10 mouse cellular contexts compared by ENCODE assay signal in genomic region chr19:10947219-10947618, GRCm38 (mm10). TPM values are rescaled to one million over a fixed set of nuclear protein-coding genes. Genes with fewer than 3 reads are reported as not detected.
DNase-seq lines count a peak whose midpoint lies in the region; ATAC-seq and TF ChIP-seq lines count a peak whose summit lies in the region.
"Had no signal": no experiment of that assay in that cellular context is flagged by ENCODE, and none has a peak within 500 bp of the region (broad histone marks: within the 10 kb centered on the region; RNA-seq: fewer than 3 reads in every experiment).

No protein-coding gene starts in this region.

- H3K4me1 ChIP-seq in heart, embryonic 10.5 days, result peaks cover 42% of the 10 kb centered on the region
- peaks cover 8% of the 10 kb centered on the region for H3K4me1 ChIP-seq in heart, adult 2 months (ENCODE audit: control insufficient read depth, insufficient read depth, low read length)
- peaks cover 44% of the 10 kb centered on the region for H3K4me1 ChIP-seq in E14TG2a.4 (replicated peaks; ENCODE audit: low read depth, low read length)
- peaks cover 10% of the 10 kb centered on the region for H3K4me1 ChIP-seq in hindbrain, embryonic 11.5 days (replicated peaks; ENCODE audit: control insufficient read depth, insufficient read depth, low read length)
- H3K4me1 ChIP-seq in megakaryocyte, embryonic 14.5 days, result peaks cover 52% of the 10 kb centered on the region

- ATAC-seq in hindbrain, embryonic 11.5 days (ENCODE audit: low FRiP score), result no peak

- H3K9ac ChIP-seq in heart, adult 2 months (ENCODE audit: low read depth, low read length), result no peak overlapping the region; the same call in 1 of the 2 replicates
- peak overlapping the region; percentile 62; the same call in 1 of the 2 replicates for H3K9ac ChIP-seq in hindbrain, embryonic 11.5 days (ENCODE audit: low read depth, low read length)

- peaks cover 44% of the 10 kb centered on the region for H3K36me3 ChIP-seq in heart, embryonic 10.5 days
- no peaks in the 10 kb centered on the region for H3K36me3 ChIP-seq in heart, adult 2 months (ENCODE audit: control insufficient read depth, insufficient read depth, low read length)
- peaks cover 57% of the 10 kb centered on the region for H3K36me3 ChIP-seq in E14TG2a.4 (ENCODE audit: insufficient read depth, low read length)
- H3K36me3 ChIP-seq in hindbrain, embryonic 11.5 days (ENCODE audit: control insufficient read depth, insufficient read depth, low read length), result no peaks in the 10 kb centered on the region; the same call in 1 of the 2 replicates
- peaks cover 41% of the 10 kb centered on the region for H3K36me3 ChIP-seq in megakaryocyte, embryonic 14.5 days (replicated peaks; ENCODE audit: low read length)

- no peaks in the 10 kb centered on the region for H3K9me3 ChIP-seq in heart, embryonic 10.5 days
- no peaks in the 10 kb centered on the region for H3K9me3 ChIP-seq in E14TG2a.4 (ENCODE audit: low read length)
- H3K9me3 ChIP-seq in hindbrain, embryonic 11.5 days (ENCODE audit: control insufficient read depth, low read length), result no peaks in the 10 kb centered on the region
- H3K9me3 ChIP-seq in megakaryocyte, embryonic 14.5 days, result no peaks in the 10 kb centered on the region

- WGBS in heart, embryonic 10.5 days, result 95% methylated on average over 5 of the region's 5 CpGs
- WGBS in heart, adult 2 months, result 86% methylated on average over 5 of the region's 5 CpGs
- WGBS in hindbrain, embryonic 11.5 days, result 90% methylated on average over 5 of the region's 5 CpGs

- no peaks in the 10 kb centered on the region for H3K79me2 ChIP-seq in heart, adult 2 months (replicated peaks; ENCODE audit: control insufficient read depth, insufficient read depth, low read length)

- H3K27me3 ChIP-seq in heart, embryonic 10.5 days (ENCODE audit: insufficient read depth, poor library complexity, severe bottlenecking), result no peaks in the 10 kb centered on the region
- no peaks in the 10 kb centered on the region for H3K27me3 ChIP-seq in heart, adult 2 months (ENCODE audit: control insufficient read depth, insufficient read depth, low read length)
- no peaks in the 10 kb centered on the region for H3K27me3 ChIP-seq in E14TG2a.4 (ENCODE audit: insufficient read depth, low read length)
- no peaks in the 10 kb centered on the region for H3K27me3 ChIP-seq in hindbrain, embryonic 11.5 days (ENCODE audit: control insufficient read depth, insufficient read depth, low read length)
- peaks cover 5% of the 10 kb centered on the region for H3K27me3 ChIP-seq in megakaryocyte, embryonic 14.5 days (replicated peaks)

- no peak for TF ChIP-seq POLR2A in heart, adult 2 months (IDR thresholded peaks at IDR 0.05; ENCODE audit: insufficient read depth, low read depth, low read length)

- H3K4me2 ChIP-seq in hindbrain, embryonic 11.5 days (replicated peaks; ENCODE audit: low read depth, low read length), result peak overlapping the region; percentile 93

- DNase-seq in heart, embryonic 10.5 days (ENCODE audit: low spot score), result no peak
- no peak for DNase-seq in heart, adult 2 months
- DNase-seq in hindbrain, embryonic 11.5 days (ENCODE audit: low spot score), result no peak
- DNase-seq in frontal cortex, postnatal 10 days (ENCODE audit: low spot score in 2 of 2), result no peak
- DNase-seq in c-Kit-positive CD71-positive TER-119-positive erythroid progenitor cells, embryonic 14.5 days (ENCODE audit: low spot score), result no peak
- no peak for DNase-seq in right cerebral cortex, adult 2 months (ENCODE audit: low spot score in 2 of 2)
- DNase-seq: B cell, adult 2 months had no signal

- intact Hi-C loops in heart, adult 2 months (cut with DNase I), result no loop called here

- H3K4me3 ChIP-seq in heart, embryonic 10.5 days, result peak overlapping the region; percentile 81
- no peak overlapping the region for H3K4me3 ChIP-seq in heart, adult 2 months
- peak overlapping the region; percentile 99 for H3K4me3 ChIP-seq in E14TG2a.4 (replicated peaks; ENCODE audit: low read length)
- H3K4me3 ChIP-seq in hindbrain, embryonic 11.5 days (ENCODE audit: low read depth, low read length), result peak overlapping the region; percentile 67
- peak overlapping the region; percentile 95 for H3K4me3 ChIP-seq in megakaryocyte, embryonic 14.5 days (replicated peaks)

- no peak for TF ChIP-seq EP300 in heart, adult 2 months (IDR thresholded peaks at IDR 0.05; ENCODE audit: insufficient read depth, low read depth, low read length)

- H3K27ac ChIP-seq in heart, embryonic 10.5 days, result no peak overlapping the region
- no peak overlapping the region for H3K27ac ChIP-seq in heart, adult 2 months
- H3K27ac ChIP-seq in hindbrain, embryonic 11.5 days (ENCODE audit: low read depth, low read length), result no peak overlapping the region

- TF ChIP-seq CTCF in heart, adult 2 months (IDR thresholded peaks at IDR 0.05), result no peak
- TF ChIP-seq CTCF in E14TG2a.4 (conservative IDR thresholded peaks at IDR 0.05; ENCODE audit: low read length), result no peak

RNA-seq across cellular contexts. Expression of gene Ccdc86, which starts 1.8 kb away (rescaled TPM):
- 27.2 and 39.6 TPM in 2 replicates for polyA plus RNA-seq in heart, embryonic 10.5 days (2016; fragmentation: Nextera tagmentation; extraction: Ambion mirVana)
- 1 to 10 TPM; 6.9 to 7.1 TPM for total RNA-seq in heart, adult 2 months (2021)
- 3.0 and 3.1 TPM in 2 replicates for polyA plus RNA-seq in heart, adult 2 months (2012; rRNA removed)
- polyA plus RNA-seq in hindbrain, embryonic 11.5 days (2014; fragmentation: Nextera tagmentation; extraction: Ambion mirVana), result 17.5 and 20.1 TPM in 2 replicates
- 25.4 and 33.6 TPM in 2 replicates for polyA plus RNA-seq in megakaryocyte, embryonic 14.5 days (2012; ENCODE audit: insufficient read depth, low replicate concordance)

RNA-seq across cellular contexts. Expression of gene Ptgdr2, which starts 10.3 kb away (rescaled TPM):
- polyA plus RNA-seq in heart, embryonic 10.5 days (2016; fragmentation: Nextera tagmentation; extraction: Ambion mirVana), result 0.19 and 0.30 TPM in 2 replicates
- not detected for total RNA-seq in heart, adult 2 months (2021)
- polyA plus RNA-seq in heart, adult 2 months (2012; rRNA removed), result 0.09 and 0.10 TPM in 2 replicates
- polyA plus RNA-seq in hindbrain, embryonic 11.5 days (2014; fragmentation: Nextera tagmentation; extraction: Ambion mirVana), result 0.10 TPM in 1 of 2 replicates, not detected in the other
- polyA plus RNA-seq in megakaryocyte, embryonic 14.5 days (2012; ENCODE audit: insufficient read depth, low replicate concordance), result not detected in 2 replicates

RNA-seq across cellular contexts. Expression of gene Zp1, which starts 26.8 kb away (rescaled TPM):
- polyA plus RNA-seq in heart, embryonic 10.5 days (2016; fragmentation: Nextera tagmentation; extraction: Ambion mirVana), result not detected in 2 replicates
- not detected for total RNA-seq in heart, adult 2 months (2021)
- not detected in 2 replicates for polyA plus RNA-seq in heart, adult 2 months (2012; rRNA removed)
- not detected in 2 replicates for polyA plus RNA-seq in hindbrain, embryonic 11.5 days (2014; fragmentation: Nextera tagmentation; extraction: Ambion mirVana)
- polyA plus RNA-seq in megakaryocyte, embryonic 14.5 days (2012; ENCODE audit: insufficient read depth, low replicate concordance), result not detected in 2 replicates
- total RNA-seq: layer of hippocampus, postnatal 10 days had no signal

RNA-seq across cellular contexts. Expression of gene Ms4a10, which starts 27.3 kb away (rescaled TPM):
- 0.20 TPM in 1 of 2 replicates, not detected in the other for polyA plus RNA-seq in heart, embryonic 10.5 days (2016; fragmentation: Nextera tagmentation; extraction: Ambion mirVana)
- total RNA-seq in heart, adult 2 months (2021), result not detected
- polyA plus RNA-seq in heart, adult 2 months (2012; rRNA removed), result not detected in 2 replicates
- polyA plus RNA-seq in hindbrain, embryonic 11.5 days (2014; fragmentation: Nextera tagmentation; extraction: Ambion mirVana), result 0.17 TPM in 1 of 2 replicates, not detected in the other
- polyA plus RNA-seq in megakaryocyte, embryonic 14.5 days (2012; ENCODE audit: insufficient read depth, low replicate concordance), result not detected in 2 replicates
- total RNA-seq: layer of hippocampus, postnatal 10 days had no signal

RNA-seq across cellular contexts. Expression of gene Ms4a15, which starts 45.8 kb away (rescaled TPM):
- not detected in 2 replicates for polyA plus RNA-seq in heart, embryonic 10.5 days (2016; fragmentation: Nextera tagmentation; extraction: Ambion mirVana)
- not detected for total RNA-seq in heart, adult 2 months (2021)
- not detected in 2 replicates for polyA plus RNA-seq in heart, adult 2 months (2012; rRNA removed)
- polyA plus RNA-seq in hindbrain, embryonic 11.5 days (2014; fragmentation: Nextera tagmentation; extraction: Ambion mirVana), result not detected in 2 replicates
- not detected in 2 replicates for polyA plus RNA-seq in megakaryocyte, embryonic 14.5 days (2012; ENCODE audit: insufficient read depth, low replicate concordance)
- total RNA-seq: layer of hippocampus, postnatal 10 days had no signal
